Mouse (Mus musculus): ENCODE measurements around the gene Plaur. TPM values are rescaled to one million over a fixed set of nuclear protein-coding genes. Genes with fewer than 3 reads are reported as not detected.

The Plaur gene
- polyA plus RNA-seq, 1 experiment from 2014 or later, result 6.6 TPM

- ATAC-seq (ENCODE audit: low read depth), result no peak
- Histone ChIP-seq H3K36me3 (ENCODE audit: control insufficient read depth, insufficient read depth) (no peaks in the 10 kb centered on the region), H3K4me3 (ENCODE audit: low read depth, low read length) (no peak overlapping the region), H3K4me1 (ENCODE audit: control insufficient read depth, low read depth, low read length) (no peaks in the 10 kb centered on the region), H3K27me3 (ENCODE audit: control insufficient read depth, insufficient read depth, low read depth, low read length) (no peaks in the 10 kb centered on the region), H3K9me3 (replicated peaks; ENCODE audit: control insufficient read depth, low read length) (no peaks in the 10 kb centered on the region), H3K4me2 (ENCODE audit: low read depth, low read length) (no peak overlapping the region), H3K9ac (ENCODE audit: low read depth, low read length) (no peak overlapping the region), H3K27ac (ENCODE audit: low read length) (no peak overlapping the region)
- WGBS (ENCODE audit: insufficient replicate concordance), result 46% methylated on average over 7 of the region's 7 CpGs
Observed at GRCm38 (mm10) chr7:24439891-24440290, 22.4 kb upstream of the Plaur start.

DNA sequence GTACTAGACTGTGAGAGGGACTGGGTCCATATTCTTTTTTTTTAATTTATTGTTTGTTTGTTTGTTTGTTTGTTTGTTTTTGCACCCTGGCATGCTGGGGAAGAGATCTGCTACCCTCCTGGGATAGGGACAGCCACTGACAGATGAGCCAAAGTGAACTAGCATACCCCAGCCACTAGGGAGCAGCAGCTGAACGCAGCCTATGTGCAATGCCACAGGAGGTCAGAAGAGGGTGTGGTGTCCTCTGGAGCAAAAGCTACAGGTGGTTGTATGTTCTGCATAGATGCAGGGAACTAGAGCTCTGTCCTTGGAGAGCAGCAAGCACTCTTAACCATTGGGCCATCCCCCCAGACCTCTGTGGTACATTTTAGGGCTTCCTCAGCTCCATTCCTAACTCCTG is 20.5 kb upstream of the Plaur start:
- Histone ChIP-seq H3K4me1 (ENCODE audit: control insufficient read depth, low read depth, low read length) (no peaks in the 10 kb centered on the region), H3K36me3 (ENCODE audit: control insufficient read depth, insufficient read depth) (no peaks in the 10 kb centered on the region), H3K9me3 (replicated peaks; ENCODE audit: control insufficient read depth, low read length) (no peaks in the 10 kb centered on the region), H3K9ac (ENCODE audit: low read depth, low read length) (no peak overlapping the region), H3K27ac (ENCODE audit: low read length) (0 out of 2 replicates have a peak overlapping the region, but pooled peaks have one; percentile 48), H3K4me3 (ENCODE audit: low read depth, low read length) (no peak overlapping the region), H3K4me2 (ENCODE audit: low read depth, low read length) (no peak overlapping the region), H3K27me3 (ENCODE audit: control insufficient read depth, insufficient read depth, low read depth, low read length) (no peaks in the 10 kb centered on the region)
- ATAC-seq (ENCODE audit: low read depth), result peak; percentile 62
- 10% methylated on average over 1 of the region's 1 CpGs for WGBS (ENCODE audit: insufficient replicate concordance)

- Histone ChIP-seq H3K9ac (ENCODE audit: low read depth, low read length) (no peak overlapping the region), H3K27me3 (ENCODE audit: control insufficient read depth, insufficient read depth, low read depth, low read length) (no peaks in the 10 kb centered on the region), H3K27ac (ENCODE audit: low read length) (peak overlapping the region; percentile 48; the same call in 1 of the 2 replicates), H3K36me3 (ENCODE audit: control insufficient read depth, insufficient read depth) (no peaks in the 10 kb centered on the region), H3K9me3 (replicated peaks; ENCODE audit: control insufficient read depth, low read length) (no peaks in the 10 kb centered on the region), H3K4me2 (ENCODE audit: low read depth, low read length) (no peak overlapping the region), H3K4me1 (ENCODE audit: control insufficient read depth, low read depth, low read length) (no peaks in the 10 kb centered on the region), H3K4me3 (ENCODE audit: low read depth, low read length) (no peak overlapping the region)
- peak; percentile 38; the same call in 1 of the 2 replicates for ATAC-seq (ENCODE audit: low read depth)
- WGBS (ENCODE audit: insufficient replicate concordance), result 51% methylated on average over 8 of the region's 8 CpGs
Observed at GRCm38 (mm10) chr7:24442313-24442712, 20.0 kb upstream of the Plaur start.

GRCm38 (mm10) chr7:24445266-24445926 is 16.9 kb upstream of the Plaur start:
- Histone ChIP-seq H3K4me3 (ENCODE audit: low read depth, low read length) (no peak overlapping the region), H3K27ac (ENCODE audit: low read length) (no peak overlapping the region), H3K4me1 (ENCODE audit: control insufficient read depth, low read depth, low read length) (peaks cover 1% of the 10 kb centered on the region; the same call in 1 of the 2 replicates), H3K4me2 (ENCODE audit: low read depth, low read length) (no peak overlapping the region), H3K9ac (ENCODE audit: low read depth, low read length) (no peak overlapping the region), H3K9me3 (replicated peaks; ENCODE audit: control insufficient read depth, low read length) (no peaks in the 10 kb centered on the region), H3K27me3 (ENCODE audit: control insufficient read depth, insufficient read depth, low read depth, low read length) (no peaks in the 10 kb centered on the region), H3K36me3 (ENCODE audit: control insufficient read depth, insufficient read depth) (no peaks in the 10 kb centered on the region)
- 55% methylated on average over 9 of the region's 9 CpGs for WGBS (ENCODE audit: insufficient replicate concordance)
- peak; percentile 54 for ATAC-seq (ENCODE audit: low read depth)

DNA sequence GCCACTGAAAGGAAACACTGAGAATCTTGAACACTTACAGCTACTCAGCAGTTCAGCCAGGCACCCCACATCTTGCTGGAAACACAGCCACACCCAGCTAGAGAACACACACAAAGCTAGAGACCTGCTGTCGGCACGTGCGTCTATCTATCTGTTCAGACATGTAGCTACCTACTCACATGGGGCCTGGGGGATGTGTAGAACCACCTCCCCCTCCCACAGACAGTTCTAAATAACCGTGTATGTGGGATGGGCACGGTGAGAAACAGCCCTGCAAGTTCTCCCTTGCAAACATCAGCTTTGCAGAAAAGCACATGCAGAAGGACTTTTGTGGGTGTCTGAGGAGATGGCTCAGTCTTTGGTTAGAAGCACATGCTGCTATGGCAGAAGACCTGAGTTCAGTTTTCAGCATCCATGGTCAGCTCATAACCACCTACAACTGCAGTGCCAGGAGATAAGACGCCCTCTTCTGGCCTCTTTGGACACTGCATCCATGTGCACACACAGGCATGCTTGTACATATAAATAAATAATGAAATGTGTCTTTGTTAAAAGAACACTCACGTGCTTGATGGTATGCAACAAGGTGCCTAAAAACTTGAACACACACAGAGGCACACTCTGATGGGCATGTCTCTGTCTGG is 15.5 kb upstream of the Plaur start:
- no peak overlapping the region for H3K9ac ChIP-seq (ENCODE audit: low read depth, low read length)
- no peaks in the 10 kb centered on the region for H3K36me3 ChIP-seq (ENCODE audit: control insufficient read depth, insufficient read depth)
- ATAC-seq (ENCODE audit: low read depth), result no peak
- H3K27me3 ChIP-seq (ENCODE audit: control insufficient read depth, insufficient read depth, low read depth, low read length), result no peaks in the 10 kb centered on the region
- no peak overlapping the region for H3K4me3 ChIP-seq (ENCODE audit: low read depth, low read length)
- peaks cover 4% of the 10 kb centered on the region for H3K4me1 ChIP-seq (ENCODE audit: control insufficient read depth, low read depth, low read length)
- no peaks in the 10 kb centered on the region for H3K9me3 ChIP-seq (replicated peaks; ENCODE audit: control insufficient read depth, low read length)
- 59% methylated on average over 7 of the region's 7 CpGs for WGBS (ENCODE audit: insufficient replicate concordance)
- no peak overlapping the region for H3K4me2 ChIP-seq (ENCODE audit: low read depth, low read length)
- H3K27ac ChIP-seq (ENCODE audit: low read length), result no peak overlapping the region

- Histone ChIP-seq H3K27me3 (ENCODE audit: control insufficient read depth, insufficient read depth, low read depth, low read length) (no peaks in the 10 kb centered on the region), H3K9me3 (replicated peaks; ENCODE audit: control insufficient read depth, low read length) (no peaks in the 10 kb centered on the region), H3K36me3 (ENCODE audit: control insufficient read depth, insufficient read depth) (no peaks in the 10 kb centered on the region), H3K4me1 (ENCODE audit: control insufficient read depth, low read depth, low read length) (peaks cover 4% of the 10 kb centered on the region), H3K9ac (ENCODE audit: low read depth, low read length) (no peak overlapping the region), H3K4me3 (ENCODE audit: low read depth, low read length) (no peak overlapping the region), H3K27ac (ENCODE audit: low read length) (no peak overlapping the region), H3K4me2 (ENCODE audit: low read depth, low read length) (no peak overlapping the region)
- ATAC-seq (ENCODE audit: low read depth), result peak; percentile 32; the same call in 1 of the 2 replicates
- WGBS (ENCODE audit: insufficient replicate concordance), result 43% methylated on average over 14 of the region's 14 CpGs
Observed at GRCm38 (mm10) chr7:24448782-24449517, 13.3 kb upstream of the Plaur start.

DNA sequence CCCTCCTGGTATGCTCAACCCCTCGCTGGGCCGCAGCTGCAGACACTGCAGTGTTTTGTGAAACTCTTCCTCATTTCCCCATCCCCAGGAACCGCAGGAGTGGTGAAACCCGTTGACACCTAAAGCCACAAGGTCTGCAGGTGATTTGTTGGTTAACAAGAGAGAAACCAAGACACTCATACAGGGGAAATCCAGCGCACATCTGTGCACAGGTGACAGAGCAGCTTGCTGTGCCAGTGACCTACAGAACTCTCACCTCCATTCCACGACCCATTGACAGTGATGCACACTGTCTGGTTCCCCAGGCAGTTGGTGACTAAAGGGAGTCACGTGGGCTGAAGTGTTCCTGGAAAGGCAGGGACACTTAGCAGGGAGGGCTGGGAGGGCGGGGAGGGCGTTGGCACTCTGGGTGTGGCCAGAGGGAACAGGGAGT is 11.7 kb upstream of the Plaur start:
- H3K4me3 ChIP-seq (ENCODE audit: low read depth, low read length), result no peak overlapping the region
- H3K27ac ChIP-seq (ENCODE audit: low read length), result no peak overlapping the region
- H3K9me3 ChIP-seq (replicated peaks; ENCODE audit: control insufficient read depth, low read length), result no peaks in the 10 kb centered on the region
- H3K9ac ChIP-seq (ENCODE audit: low read depth, low read length), result no peak overlapping the region
- H3K27me3 ChIP-seq (ENCODE audit: control insufficient read depth, insufficient read depth, low read depth, low read length), result no peaks in the 10 kb centered on the region
- ATAC-seq (ENCODE audit: low read depth), result peak; percentile 35; the same call in 1 of the 2 replicates
- no peaks in the 10 kb centered on the region for H3K36me3 ChIP-seq (ENCODE audit: control insufficient read depth, insufficient read depth)
- WGBS (ENCODE audit: insufficient replicate concordance), result 25% methylated on average over 9 of the region's 9 CpGs
- H3K4me2 ChIP-seq (ENCODE audit: low read depth, low read length), result no peak overlapping the region
- peaks cover 4% of the 10 kb centered on the region for H3K4me1 ChIP-seq (ENCODE audit: control insufficient read depth, low read depth, low read length)

DNA sequence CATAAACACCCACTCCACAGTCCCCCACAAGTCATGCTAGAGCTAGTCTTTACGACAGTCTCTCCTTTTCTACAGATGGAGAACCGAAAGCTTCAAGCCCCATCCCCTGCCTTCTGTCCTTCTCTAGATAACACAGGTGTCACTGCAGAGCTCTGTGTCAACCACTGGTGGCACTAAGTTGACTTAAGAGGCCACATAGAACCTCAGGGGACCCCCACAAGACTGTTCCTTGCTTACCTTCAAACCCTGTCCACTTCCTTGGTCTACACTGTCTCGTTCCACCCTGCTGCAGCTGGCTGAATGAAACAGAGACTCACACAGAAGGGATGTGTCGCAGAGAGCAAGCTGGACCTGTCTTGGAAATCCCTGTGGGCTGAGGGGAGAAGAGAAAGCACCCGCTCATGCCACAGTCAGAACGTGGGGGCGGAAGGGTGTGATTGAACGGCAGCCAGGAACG is 10.4 kb upstream of the Plaur start, which contains the start of gene Irgc1:
TSS of gene Irgc1 (minus strand) at position 443 of the 457 bp plus-strand sequence.
- no peak within 1 kb of the TSS for H3K4me2 ChIP-seq (ENCODE audit: low read depth, low read length)
- H3K27ac ChIP-seq (ENCODE audit: low read length), result no peak within 1 kb of the TSS
- no peaks in the 10 kb centered on the region for H3K36me3 ChIP-seq (ENCODE audit: control insufficient read depth, insufficient read depth)
- H3K27me3 ChIP-seq (ENCODE audit: control insufficient read depth, insufficient read depth, low read depth, low read length), result no peaks in the 10 kb centered on the region
- no peak for ATAC-seq (ENCODE audit: low read depth)
- 54% methylated on average over 9 of the region's 9 CpGs for WGBS (ENCODE audit: insufficient replicate concordance)
- H3K4me3 ChIP-seq (ENCODE audit: low read depth, low read length), result no peak within 1 kb of the TSS
- peaks cover 4% of the 10 kb centered on the region for H3K4me1 ChIP-seq (ENCODE audit: control insufficient read depth, low read depth, low read length)
- no peaks in the 10 kb centered on the region for H3K9me3 ChIP-seq (replicated peaks; ENCODE audit: control insufficient read depth, low read length)
- no peak within 1 kb of the TSS for H3K9ac ChIP-seq (ENCODE audit: low read depth, low read length)
